Mouse (Mus musculus): ENCODE data around the gene Heatr4.

Heatr4 gene

GRCm38 (mm10) chr12:83929186-83929804, 55.4 kb downstream of the Heatr4 start:
- no peak for DNase-seq

- peak in 1 of 2 experiments; percentile 61 for DNase-seq
Measured at GRCm38 (mm10) chr12:83927747-83928146, 56.9 kb downstream of the Heatr4 start.

GRCm38 (mm10) chr12:83926061-83926460, 58.6 kb downstream of the Heatr4 start:
- peak in 1 of 2 experiments; percentile 63 for DNase-seq

- DNase-seq = no peak
Measured at GRCm38 (mm10) chr12:83925160-83925703, 59.4 kb downstream of the Heatr4 start.

GRCm38 (mm10) chr12:83924332-83924731, 60.3 kb downstream of the Heatr4 start:
- DNase-seq = no peak

GRCm38 (mm10) chr12:83923486-83923859, 61.2 kb downstream of the Heatr4 start:
- no peak for DNase-seq

- DNase-seq = no peak
Measured at GRCm38 (mm10) chr12:83922724-83923485, 61.7 kb downstream of the Heatr4 start.

GRCm38 (mm10) chr12:83921535-83922381, 62.9 kb downstream of the Heatr4 start, which contains the start of gene Numb:
Gene Numb (minus strand): TSS chr12:83921934.
- peak; percentile 99 for DNase-seq

- DNase-seq = peak; percentile 24 to 36
Measured at GRCm38 (mm10) chr12:83920721-83921441, 63.8 kb downstream of the Heatr4 start.

- peak; percentile 10 to 29 for DNase-seq
Measured at GRCm38 (mm10) chr12:83916884-83917283, 67.8 kb downstream of the Heatr4 start.

GRCm38 (mm10) chr12:83914797-83915196, 69.9 kb downstream of the Heatr4 start:
- DNase-seq = no peak

- DNase-seq = no peak
Measured at GRCm38 (mm10) chr12:83914202-83914740, 70.4 kb downstream of the Heatr4 start.

- no peak for DNase-seq
Measured at GRCm38 (mm10) chr12:83910451-83910850, 74.2 kb downstream of the Heatr4 start.

All from lung, adult 18-20 months (tissue).